ENCODE assay signal across 8 mouse cellular contexts in genomic region chr2:91194624-91195332, GRCm38 (mm10). TPM values are rescaled to one million over a fixed set of nuclear protein-coding genes. Genes with fewer than 3 reads are reported as not detected.
A peak's percentile ranks its signal among the peaks of the same experiment; 100 is the strongest.
DNase-seq lines count a peak whose midpoint lies in the region; ATAC-seq lines count a peak whose summit lies in the region.

No protein-coding gene starts in this region.

- H3K36me3 ChIP-seq in hindbrain, embryonic 13.5 days: no peaks in the 10 kb centered on the region
- H3K36me3 ChIP-seq in midbrain, embryonic 16.5 days (ENCODE audit: control insufficient read depth, insufficient read depth, low read length): no peaks in the 10 kb centered on the region

- 3% methylated on average over 27 of the region's 27 CpGs for WGBS in hindbrain, embryonic 13.5 days
- under 1% methylated on average over 27 of the region's 27 CpGs for WGBS in midbrain, embryonic 16.5 days

- H3K9me3 ChIP-seq in hindbrain, embryonic 13.5 days: no peaks in the 10 kb centered on the region
- H3K9me3 ChIP-seq in midbrain, embryonic 16.5 days (replicated peaks; ENCODE audit: control insufficient read depth, low read length, poor library complexity, severe bottlenecking): no peaks in the 10 kb centered on the region

- H3K4me2 ChIP-seq in hindbrain, embryonic 13.5 days: peak overlapping the region; percentile 57
- H3K4me2 ChIP-seq in midbrain, embryonic 16.5 days (ENCODE audit: low read length): peak overlapping the region; percentile 47

- ATAC-seq in hindbrain, embryonic 13.5 days (ENCODE audit: low FRiP score): peak; percentile 77
- ATAC-seq in midbrain, embryonic 16.5 days: peak; percentile 86

- H3K4me1 ChIP-seq in hindbrain, embryonic 13.5 days (replicated peaks): peaks cover 11% of the 10 kb centered on the region
- H3K4me1 ChIP-seq in midbrain, embryonic 16.5 days (ENCODE audit: control insufficient read depth, insufficient read depth, low read length): peaks cover 8% of the 10 kb centered on the region

- peak; percentile 42 to 57 for DNase-seq in left cerebral cortex, postnatal 14 days (ENCODE audit: low spot score in 2 of 2)
- DNase-seq in left cerebral cortex, postnatal 36 days (ENCODE audit: low spot score in 2 of 2): no peak
- peak; percentile 80 for DNase-seq in cerebellum, adult 9-10 months
- DNase-seq in gastrocnemius, adult 18-20 months (ENCODE audit: low spot score): peak; percentile 92
- peak; percentile 70 for DNase-seq in liver
- DNase-seq in testis, postnatal 14 days (ENCODE audit: low spot score): peak; percentile 77

- H3K27me3 ChIP-seq in hindbrain, embryonic 13.5 days: 0 out of 2 replicates have a peak, but pooled peaks cover 13% of the 10 kb centered on the region
- H3K27me3 ChIP-seq in midbrain, embryonic 16.5 days (ENCODE audit: control insufficient read depth, insufficient read depth, low read depth, low read length): no peaks in the 10 kb centered on the region

- peak overlapping the region; percentile 33 for H3K4me3 ChIP-seq in hindbrain, embryonic 13.5 days
- H3K4me3 ChIP-seq in midbrain, embryonic 16.5 days (ENCODE audit: low read depth, low read length): peak overlapping the region; percentile 20

- intact Hi-C loops in left cerebral cortex, postnatal 14 days (cut with DNase I): no loop called here
- intact Hi-C loops in left cerebral cortex, postnatal 36 days (cut with DNase I): loop anchor here (5.0 kb wide), 1 partner anchor 82 kb away; no protein-coding TSS in a partner anchor

- no peak overlapping the region for H3K27ac ChIP-seq in hindbrain, embryonic 13.5 days
- 0 out of 2 replicates have a peak overlapping the region, but pooled peaks have one; percentile 17 for H3K27ac ChIP-seq in midbrain, embryonic 16.5 days (ENCODE audit: low read length)

- peak overlapping the region; percentile 63 for H3K9ac ChIP-seq in hindbrain, embryonic 13.5 days
- H3K9ac ChIP-seq in midbrain, embryonic 16.5 days (ENCODE audit: low read depth, low read length): peak overlapping the region; percentile 58

RNA-seq across cellular contexts. Expression of gene Nr1h3, which starts 7.9 kb away (rescaled TPM):
- 1 to 10 TPM; 1.9 to 2.3 TPM for total RNA-seq in left cerebral cortex, postnatal 14 days (2021)
- 1 to 10 TPM; 3.1 to 4.2 TPM for total RNA-seq in left cerebral cortex, postnatal 36 days (2021)
- total RNA-seq in gastrocnemius, adult 18-20 months (2021): 10 to 100 TPM; 22.2 to 24.1 TPM
- 1.7 and 1.8 TPM in 2 replicates for polyA plus RNA-seq in hindbrain, embryonic 13.5 days (2015; fragmentation: Nextera tagmentation; extraction: Ambion mirVana)
- polyA plus RNA-seq in midbrain, embryonic 16.5 days (2015; fragmentation: Nextera tagmentation; extraction: Ambion mirVana): 2.7 and 2.9 TPM in 2 replicates

RNA-seq across cellular contexts. Expression of gene Acp2, which starts 7.9 kb away (rescaled TPM):
- total RNA-seq in left cerebral cortex, postnatal 14 days (2021): 10 to 100 TPM; 51.0 to 54.8 TPM
- total RNA-seq in left cerebral cortex, postnatal 36 days (2021): 10 to 100 TPM; 44.5 to 46.9 TPM
- 10 to 100 TPM; 11.7 to 13.5 TPM for total RNA-seq in gastrocnemius, adult 18-20 months (2021)
- 38.0 and 41.3 TPM in 2 replicates for polyA plus RNA-seq in hindbrain, embryonic 13.5 days (2015; fragmentation: Nextera tagmentation; extraction: Ambion mirVana)
- polyA plus RNA-seq in midbrain, embryonic 16.5 days (2015; fragmentation: Nextera tagmentation; extraction: Ambion mirVana): 38.3 and 39.2 TPM in 2 replicates

RNA-seq across cellular contexts. Expression of gene Madd, which starts 11.1 kb away (rescaled TPM):
- 100 to 1,000 TPM; 202 to 239 TPM for total RNA-seq in left cerebral cortex, postnatal 14 days (2021)
- 100 to 1,000 TPM; 227 to 230 TPM for total RNA-seq in left cerebral cortex, postnatal 36 days (2021)
- 1 to 10 TPM; 3.1 to 3.3 TPM for total RNA-seq in gastrocnemius, adult 18-20 months (2021)
- polyA plus RNA-seq in hindbrain, embryonic 13.5 days (2015; fragmentation: Nextera tagmentation; extraction: Ambion mirVana): 56.7 and 59.2 TPM in 2 replicates
- polyA plus RNA-seq in midbrain, embryonic 16.5 days (2015; fragmentation: Nextera tagmentation; extraction: Ambion mirVana): 62.1 and 66.8 TPM in 2 replicates

RNA-seq across cellular contexts. Expression of gene Ddb2, which starts 42.0 kb away (rescaled TPM):
- total RNA-seq in left cerebral cortex, postnatal 14 days (2021): 10 to 100 TPM; 10.4 to 10.9 TPM
- total RNA-seq in left cerebral cortex, postnatal 36 days (2021): 10 to 100 TPM in 1 of 2 experiments, 1 to 10 TPM in 1; 9.6 to 12.2 TPM
- 1 to 10 TPM; 2.9 TPM for total RNA-seq in gastrocnemius, adult 18-20 months (2021)
- polyA plus RNA-seq in hindbrain, embryonic 13.5 days (2015; fragmentation: Nextera tagmentation; extraction: Ambion mirVana): 14.1 and 15.2 TPM in 2 replicates
- 18.1 and 18.4 TPM in 2 replicates for polyA plus RNA-seq in midbrain, embryonic 16.5 days (2015; fragmentation: Nextera tagmentation; extraction: Ambion mirVana)

Comparison
In these comparisons a context has a peak if more than half of its experiments do, and no peak if none do; other contexts are left out.
1. DNase-seq: peak in left cerebral cortex, postnatal 14 days (2 of 2), cerebellum, adult 9-10 months (single experiment), gastrocnemius, adult 18-20 months (single experiment), liver (single experiment) and testis, postnatal 14 days (single experiment); none in left cerebral cortex, postnatal 36 days (0 of 2).
2. RNA of gene Nr1h3, which starts 7.9 kb away (total RNA-seq): 22.2 to 24.1 TPM in gastrocnemius, adult 18-20 months; 3.1 to 4.2 TPM in left cerebral cortex, postnatal 36 days and 1.9 to 2.3 TPM in left cerebral cortex, postnatal 14 days; every median in the first group is over 4 times any median in the second.
3. RNA of gene Madd, which starts 11.1 kb away (total RNA-seq): 202 to 239 TPM in left cerebral cortex, postnatal 14 days and 227 to 230 TPM in left cerebral cortex, postnatal 36 days; 3.1 to 3.3 TPM in gastrocnemius, adult 18-20 months; every median in the first group is over 10 times any median in the second.